Mouse (Mus musculus) G1E-ER4 (cell line): Measurements from ENCODE around the gene Cd276. TPM values are rescaled to one million over a fixed set of nuclear protein-coding genes. Genes with fewer than 3 reads are reported as not detected.

ENCODE experiments used
- GATA1 ChIP-seq: IDR thresholded peaks from one replicate; pipeline ENCODE4 v1.8.0; 2012; ENCODE audit warnings: low read length, inconsistent platforms
- polyA plus RNA-seq: library from polyadenylated mRNA; stranded (reverse); fragments of >175 nt; gene quantifications from 2 replicates; pipeline ENCODE4 v1.2.3, GENCODE M21; 2012

The Cd276 gene
- not detected in 2 replicates for polyA plus RNA-seq

- no peak for TF ChIP-seq GATA1
Measured at GRCm38 (mm10) chr9:58554908-58555684, at the start of gene Cd276. Gene Cd276, minus strand, starts transcription at chr9:58555437.

GRCm38 (mm10) chr9:58595313-58595712 is 40.1 kb upstream of the Cd276 start:
- TF ChIP-seq GATA1, result no peak

- no peak for TF ChIP-seq GATA1
Measured at GRCm38 (mm10) chr9:58588657-58589056, 33.4 kb upstream of the Cd276 start.

GRCm38 (mm10) chr9:58584323-58584722 is 29.1 kb upstream of the Cd276 start:
- no peak for TF ChIP-seq GATA1

- no peak for TF ChIP-seq GATA1
Measured at GRCm38 (mm10) chr9:58583267-58583641, 28.0 kb upstream of the Cd276 start.

GRCm38 (mm10) chr9:58582581-58583266 is 27.5 kb upstream of the Cd276 start:
- TF ChIP-seq GATA1, result no peak

- TF ChIP-seq GATA1, result no peak
Measured at GRCm38 (mm10) chr9:58581958-58582540, 26.8 kb upstream of the Cd276 start, which contains the start of gene Nptn. Gene Nptn, plus strand, starts transcription at chr9:58582240.

GRCm38 (mm10) chr9:58581283-58581930 is 26.2 kb upstream of the Cd276 start:
- no peak for TF ChIP-seq GATA1

GRCm38 (mm10) chr9:58578669-58579068 is 23.4 kb upstream of the Cd276 start:
- TF ChIP-seq GATA1, result no peak

GRCm38 (mm10) chr9:58571001-58571400 is 15.8 kb upstream of the Cd276 start:
- no peak for TF ChIP-seq GATA1

- TF ChIP-seq GATA1, result no peak
Measured at GRCm38 (mm10) chr9:58567682-58568081, 12.4 kb upstream of the Cd276 start.

- no peak for TF ChIP-seq GATA1
Measured at GRCm38 (mm10) chr9:58560211-58560610, 5.0 kb upstream of the Cd276 start.

- TF ChIP-seq GATA1, result peak; percentile 54
Measured at GRCm38 (mm10) chr9:58557457-58558455, 2.5 kb upstream of the Cd276 start.

GRCm38 (mm10) chr9:58556627-58557026 is 1.4 kb upstream of the Cd276 start:
- no peak for TF ChIP-seq GATA1
